Mouse (Mus musculus) hindbrain, embryonic 12.5 days (tissue): ENCODE results near the gene M1ap. TPM values are rescaled to one million over a fixed set of nuclear protein-coding genes. Genes with fewer than 3 reads are reported as not detected.

ENCODE experiments used
- ATAC-seq: fragments of 200-750 bp; cut with Nextera tagmentation; 2 replicates; pipeline ENCODE4 v1.8.0; 2017; ENCODE audit warnings: moderate TSS enrichment; ENCODE audit not compliant: low FRiP score
- H3K27ac ChIP-seq: fragments of 300-500 bp; sonication (generic); 2 replicates; pipeline ENCODE4 v1.5.1; 2016; ENCODE audit warnings: mild to moderate bottlenecking
- H3K27me3 ChIP-seq: fragments of 300-500 bp; sonication (generic); 2 replicates; pipeline ENCODE4 v1.6.1; 2016; ENCODE audit warnings: mild to moderate bottlenecking
- H3K36me3 ChIP-seq: fragments of 300-500 bp; sonication (generic); 2 replicates; pipeline ENCODE4 v1.6.1; 2016; ENCODE audit warnings: mild to moderate bottlenecking
- H3K4me1 ChIP-seq: fragments of 300-500 bp; sonication (generic); 2 replicates; pipeline ENCODE4 v1.6.1; 2016
- H3K4me2 ChIP-seq: fragments of 300-500 bp; sonication (generic); replicated peaks from 2 replicates; pipeline ENCODE4 v1.6.1; 2016; ENCODE audit warnings: mild to moderate bottlenecking
- H3K4me3 ChIP-seq: fragments of 300-500 bp; sonication (generic); 2 replicates; pipeline ENCODE4 v1.5.1; 2016; ENCODE audit warnings: mild to moderate bottlenecking
- H3K9ac ChIP-seq: fragments of 300-500 bp; sonication (generic); 2 replicates; pipeline ENCODE4 v1.6.1; 2016; ENCODE audit warnings: mild to moderate bottlenecking, moderate library complexity
- H3K9me3 ChIP-seq: fragments of 300-500 bp; sonication (generic); replicated peaks from 2 replicates; pipeline ENCODE4 v1.6.1; 2016; ENCODE audit warnings: mild to moderate bottlenecking
- WGBS: fragments of 180-500 bp; shearing (Covaris S2); methylation state at CpG from one replicate; pipeline ENCODE4 v1.1.7; 2016; 5-methylcytosine and 5-hydroxymethylcytosine counted together
- polyA plus RNA-seq: library from polyadenylated mRNA; unstranded; fragments of >200 nt; fragmentation: Nextera tagmentation; extraction: Ambion mirVana; gene quantifications from 2 replicates; pipeline ENCODE4 v1.2.1, GENCODE M21; 2016

Gene M1ap
- polyA plus RNA-seq: 0.20 and 1.1 TPM in 2 replicates

DNA sequence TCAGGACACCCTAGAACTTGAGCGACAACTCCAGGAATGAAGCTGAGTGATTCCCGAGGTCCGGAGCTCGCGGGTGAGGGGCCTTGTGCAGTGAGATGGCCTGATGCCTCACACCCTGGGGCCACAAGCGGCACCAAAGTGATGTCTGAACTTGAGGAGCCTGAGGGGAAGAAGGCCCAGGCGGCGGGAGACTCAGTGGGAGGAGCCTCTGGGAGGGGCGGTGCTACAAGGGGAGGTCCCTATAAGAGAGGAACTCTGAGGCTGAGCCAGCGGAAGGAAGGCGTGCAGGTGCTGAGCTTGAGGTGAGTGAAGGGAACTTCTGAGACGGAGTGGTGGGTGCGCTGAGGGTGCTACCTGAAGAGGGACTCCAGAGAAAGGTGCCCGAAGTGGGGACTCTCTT is at the start of gene M1ap:
TSS of gene M1ap (plus strand) at position 252 of the 400 bp plus-strand sequence.
- no peak for ATAC-seq
- H3K9me3 ChIP-seq: no peaks in the 10 kb centered on the region
- H3K4me3 ChIP-seq: no peak within 1 kb of the TSS
- H3K4me2 ChIP-seq: no peak within 1 kb of the TSS
- 65% methylated on average over 14 of the region's 14 CpGs for WGBS
- H3K4me1 ChIP-seq: no peaks in the 10 kb centered on the region
- no peaks in the 10 kb centered on the region for H3K27me3 ChIP-seq
- H3K36me3 ChIP-seq: no peaks in the 10 kb centered on the region
- H3K27ac ChIP-seq: no peak within 1 kb of the TSS
- no peak within 1 kb of the TSS for H3K9ac ChIP-seq

GRCm38 (mm10) chr6:82897311-82897710 is 49.4 kb upstream of the M1ap start:
- Histone ChIP-seq H3K4me3 (no peak overlapping the region), H3K4me1 (no peaks in the 10 kb centered on the region), H3K9me3 (no peaks in the 10 kb centered on the region), H3K9ac (no peak overlapping the region), H3K4me2 (no peak overlapping the region), H3K36me3 (no peaks in the 10 kb centered on the region), H3K27ac (no peak overlapping the region), H3K27me3 (no peaks in the 10 kb centered on the region)
- 70% methylated on average over 3 of the region's 3 CpGs for WGBS
- no peak for ATAC-seq

- H3K4me2 ChIP-seq: no peak overlapping the region
- WGBS: 90% methylated on average over 4 of the region's 4 CpGs
- no peak for ATAC-seq
- no peak overlapping the region for H3K9ac ChIP-seq
- no peak overlapping the region for H3K4me3 ChIP-seq
- no peak overlapping the region for H3K27ac ChIP-seq
- H3K4me1 ChIP-seq: no peaks in the 10 kb centered on the region
- H3K36me3 ChIP-seq: no peaks in the 10 kb centered on the region
- H3K27me3 ChIP-seq: no peaks in the 10 kb centered on the region
- no peaks in the 10 kb centered on the region for H3K9me3 ChIP-seq
These were observed 48.5 kb upstream of the M1ap start for GRCm38 (mm10) chr6:82898227-82898626.

DNA sequence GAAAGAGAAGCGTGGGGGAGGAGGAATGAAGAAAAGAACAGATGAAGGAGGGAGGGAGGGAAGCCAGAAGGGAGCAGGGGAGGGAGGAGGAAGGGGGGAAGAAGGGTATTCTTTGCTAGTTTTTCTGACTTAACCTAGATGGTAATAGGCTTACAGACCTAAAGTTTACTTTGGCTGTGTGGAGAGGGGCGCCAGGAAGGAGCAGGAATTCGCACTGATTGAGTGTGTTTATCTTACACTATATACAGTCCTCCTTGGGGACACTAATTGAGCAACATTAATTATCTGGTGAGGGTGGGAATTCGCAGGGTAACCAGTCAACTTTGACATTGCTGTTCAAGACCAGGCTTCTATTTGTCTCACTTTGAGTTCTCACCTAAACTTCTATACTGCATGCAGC is 48.0 kb upstream of the M1ap start:
- WGBS: 66% methylated on average over 4 of the region's 4 CpGs

GRCm38 (mm10) chr6:82902559-82902958 is 44.1 kb upstream of the M1ap start:
- Histone ChIP-seq H3K27ac (no peak overlapping the region), H3K4me1 (no peaks in the 10 kb centered on the region), H3K4me2 (no peak overlapping the region), H3K27me3 (no peaks in the 10 kb centered on the region), H3K9me3 (no peaks in the 10 kb centered on the region), H3K36me3 (no peaks in the 10 kb centered on the region), H3K9ac (no peak overlapping the region), H3K4me3 (no peak overlapping the region)
- no peak for ATAC-seq
- 84% methylated on average over 8 of the region's 8 CpGs for WGBS

More for the DNA sequence above, 48.0 kb upstream of the M1ap start:
- ATAC-seq: no peak
- no peaks in the 10 kb centered on the region for H3K36me3 ChIP-seq
- no peak overlapping the region for H3K27ac ChIP-seq
- no peak overlapping the region for H3K4me3 ChIP-seq
- no peak overlapping the region for H3K4me2 ChIP-seq
- no peak overlapping the region for H3K9ac ChIP-seq
- H3K27me3 ChIP-seq: no peaks in the 10 kb centered on the region
- H3K9me3 ChIP-seq: no peaks in the 10 kb centered on the region
- H3K4me1 ChIP-seq: no peaks in the 10 kb centered on the region

- Histone ChIP-seq H3K4me3 (no peak overlapping the region), H3K4me1 (no peaks in the 10 kb centered on the region), H3K27me3 (no peaks in the 10 kb centered on the region), H3K27ac (no peak overlapping the region), H3K9me3 (no peaks in the 10 kb centered on the region), H3K4me2 (no peak overlapping the region), H3K36me3 (no peaks in the 10 kb centered on the region), H3K9ac (no peak overlapping the region)
- no peak for ATAC-seq
- WGBS: 88% methylated on average over 3 of the region's 3 CpGs
These were observed 39.7 kb upstream of the M1ap start for GRCm38 (mm10) chr6:82906985-82907384.

DNA sequence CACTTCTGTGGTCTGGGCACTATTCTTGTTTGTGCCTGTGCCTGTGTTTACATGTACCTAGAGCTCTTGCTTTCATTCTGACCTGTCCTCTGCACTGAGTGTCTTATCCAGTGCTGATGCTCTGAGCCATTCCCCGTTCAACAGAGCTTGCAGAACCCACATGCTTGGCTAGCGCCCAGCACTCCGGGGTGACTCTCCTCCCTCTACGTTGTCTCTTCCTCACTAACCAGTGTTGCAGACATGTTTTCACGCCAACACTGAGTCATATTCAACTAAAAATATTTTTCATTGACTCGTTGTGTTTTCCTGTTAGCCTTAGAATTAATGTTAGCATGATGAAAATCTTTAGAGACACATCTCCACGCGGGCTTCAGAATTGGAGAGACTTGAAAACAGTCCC is 38.7 kb upstream of the M1ap start:
- no peak overlapping the region for H3K27ac ChIP-seq
- 89% methylated on average over 8 of the region's 8 CpGs for whole genome bisulfite sequencing
- H3K4me1 ChIP-seq: no peaks in the 10 kb centered on the region
- no peaks in the 10 kb centered on the region for H3K27me3 ChIP-seq
- no peaks in the 10 kb centered on the region for H3K36me3 ChIP-seq
- no peak for ATAC-seq
- H3K4me2 ChIP-seq: no peak overlapping the region
- no peak overlapping the region for H3K9ac ChIP-seq
- H3K4me3 ChIP-seq: no peak overlapping the region
- H3K9me3 ChIP-seq: no peaks in the 10 kb centered on the region

DNA sequence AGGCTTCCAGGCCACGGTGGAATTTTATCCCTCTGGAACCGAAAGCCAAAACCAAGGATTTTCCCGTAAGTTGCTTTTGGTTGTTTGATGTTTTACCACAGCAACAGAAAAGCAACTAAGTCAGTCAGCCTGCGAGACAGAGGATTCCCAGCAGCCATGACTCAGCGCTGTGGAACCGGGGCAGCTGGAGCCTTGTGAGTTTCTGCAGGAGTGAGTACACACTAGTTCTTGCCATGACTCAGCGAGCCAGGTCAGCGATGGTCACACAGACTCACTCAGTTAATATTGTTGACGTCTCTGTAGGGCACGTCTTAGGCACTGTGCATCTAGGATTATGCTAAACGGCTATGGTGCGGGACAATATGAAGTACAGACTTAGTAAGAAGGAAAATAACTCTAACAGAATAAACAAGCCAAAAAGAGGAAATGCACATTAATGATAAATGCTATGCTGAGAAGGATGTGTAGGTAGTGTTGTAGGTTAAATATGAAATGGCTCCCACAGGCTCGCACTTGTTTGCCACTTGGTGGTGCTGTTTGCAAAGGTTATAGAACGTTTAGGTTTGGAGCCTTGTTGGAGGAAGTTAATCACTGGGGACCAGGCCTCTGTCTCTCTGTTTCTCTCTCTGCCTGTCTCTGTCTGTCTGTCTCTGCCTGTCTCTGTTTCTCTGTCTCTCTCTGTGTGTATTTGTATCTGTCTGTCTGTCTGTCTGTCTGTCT is 37.4 kb upstream of the M1ap start:
- Histone ChIP-seq H3K4me3 (no peak overlapping the region), H3K27me3 (no peaks in the 10 kb centered on the region), H3K9me3 (no peaks in the 10 kb centered on the region), H3K27ac (no peak overlapping the region), H3K4me2 (no peak overlapping the region), H3K4me1 (no peaks in the 10 kb centered on the region), H3K9ac (no peak overlapping the region), H3K36me3 (no peaks in the 10 kb centered on the region)
- 69% methylated on average over 14 of the region's 14 CpGs for WGBS
- no peak for ATAC-seq

DNA sequence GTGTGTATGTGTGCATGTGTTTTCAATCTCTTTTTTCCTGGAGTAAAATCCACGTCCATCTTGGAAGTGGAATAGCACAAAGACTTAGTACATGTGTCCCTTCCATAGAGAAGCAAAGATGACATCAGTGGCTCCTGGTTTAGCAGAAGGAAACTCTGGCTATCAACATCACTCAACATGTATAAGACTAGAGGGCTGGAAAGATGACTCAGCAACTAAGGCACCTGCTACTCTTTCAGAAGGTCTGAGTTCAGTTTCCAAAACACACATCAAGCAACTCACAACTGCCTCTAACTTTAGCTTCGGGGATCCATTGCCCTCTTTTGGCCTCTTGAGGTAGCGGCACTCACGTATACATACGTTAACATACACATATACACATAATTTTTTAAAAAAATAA is 35.4 kb upstream of the M1ap start:
- whole genome bisulfite sequencing: 87% methylated on average over 5 of the region's 5 CpGs
- Histone ChIP-seq H3K36me3 (no peaks in the 10 kb centered on the region), H3K4me2 (no peak overlapping the region), H3K9ac (no peak overlapping the region), H3K4me1 (no peaks in the 10 kb centered on the region), H3K4me3 (no peak overlapping the region), H3K27ac (no peak overlapping the region), H3K9me3 (no peaks in the 10 kb centered on the region), H3K27me3 (no peaks in the 10 kb centered on the region)
- no peak for ATAC-seq

DNA sequence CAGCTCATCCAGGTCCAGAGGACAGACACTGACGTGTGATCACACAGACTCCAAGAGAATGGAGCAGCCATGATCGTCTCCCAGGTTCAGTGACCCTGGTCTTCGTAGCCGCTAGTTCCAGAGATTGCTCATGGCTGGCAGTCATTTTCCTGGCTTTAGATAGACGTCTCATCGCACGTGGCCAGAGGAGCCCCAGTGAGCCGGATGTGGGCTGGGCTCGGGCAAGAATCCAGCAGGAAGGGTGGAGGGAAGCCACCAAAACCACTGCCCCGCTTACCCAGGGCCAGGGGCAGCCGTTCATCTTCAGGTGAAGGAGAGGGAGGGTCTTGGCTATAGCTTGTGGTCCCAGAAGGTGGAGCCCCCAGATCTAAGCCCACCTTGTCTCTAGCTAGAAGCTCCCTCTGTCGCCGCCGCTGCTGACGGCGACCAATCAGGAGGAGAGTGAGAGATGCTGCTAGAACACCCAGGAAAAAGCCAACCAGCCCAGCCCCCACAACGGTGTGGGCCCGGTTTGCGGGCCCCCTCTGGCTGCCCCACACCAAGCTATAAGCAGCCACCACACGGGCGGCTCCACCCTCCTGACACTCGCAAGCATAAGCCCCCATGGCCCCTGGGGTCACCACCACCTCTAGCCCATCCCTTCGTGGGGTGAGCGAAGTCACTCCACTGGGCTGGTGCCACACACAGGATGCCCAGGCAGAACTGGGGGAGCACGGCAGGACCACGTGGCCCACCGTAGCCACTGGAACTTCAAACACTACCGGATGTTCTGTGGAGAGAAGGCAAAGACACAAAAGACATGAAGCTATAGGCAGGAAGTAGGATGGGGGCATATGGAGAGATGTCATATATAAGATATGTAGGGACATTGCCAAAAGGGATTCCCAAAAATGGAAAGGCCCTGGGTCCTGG is 33.1 kb upstream of the M1ap start:
- no peak overlapping the region for H3K4me2 ChIP-seq
- H3K9ac ChIP-seq: no peak overlapping the region
- 83% methylated on average over 28 of the region's 28 CpGs for WGBS
- H3K4me3 ChIP-seq: no peak overlapping the region
- H3K9me3 ChIP-seq: no peaks in the 10 kb centered on the region
- H3K4me1 ChIP-seq: no peaks in the 10 kb centered on the region
- H3K27me3 ChIP-seq: no peaks in the 10 kb centered on the region
- H3K27ac ChIP-seq: no peak overlapping the region
- no peaks in the 10 kb centered on the region for H3K36me3 ChIP-seq
- no peak for ATAC-seq

DNA sequence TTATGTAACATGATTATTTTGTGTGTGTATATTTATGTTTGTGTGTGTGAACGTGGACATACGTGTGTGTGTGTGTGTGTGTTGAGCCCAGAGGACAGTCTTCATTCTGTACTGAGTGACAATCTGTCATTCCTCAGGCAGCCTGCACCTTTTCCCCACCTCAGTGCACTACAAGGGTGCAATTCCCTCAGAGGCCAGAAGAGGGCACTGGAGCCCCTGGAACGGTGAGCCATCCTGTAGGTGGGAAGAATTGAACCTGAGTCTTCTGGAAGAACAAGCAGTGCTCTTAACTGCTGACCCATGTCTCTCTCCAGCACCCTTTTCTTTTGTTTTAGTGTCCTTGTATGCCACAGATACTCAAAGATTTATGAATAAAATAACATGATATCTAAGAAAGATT is 30.8 kb upstream of the M1ap start:
- no peak for ATAC-seq
- WGBS: 20% methylated on average over 3 of the region's 3 CpGs
- Histone ChIP-seq H3K4me1 (no peaks in the 10 kb centered on the region), H3K9ac (no peak overlapping the region), H3K27me3 (no peaks in the 10 kb centered on the region), H3K4me3 (no peak overlapping the region), H3K36me3 (peaks cover 3% of the 10 kb centered on the region; the same call in 1 of the 2 replicates), H3K4me2 (no peak overlapping the region), H3K9me3 (no peaks in the 10 kb centered on the region), H3K27ac (no peak overlapping the region)

DNA sequence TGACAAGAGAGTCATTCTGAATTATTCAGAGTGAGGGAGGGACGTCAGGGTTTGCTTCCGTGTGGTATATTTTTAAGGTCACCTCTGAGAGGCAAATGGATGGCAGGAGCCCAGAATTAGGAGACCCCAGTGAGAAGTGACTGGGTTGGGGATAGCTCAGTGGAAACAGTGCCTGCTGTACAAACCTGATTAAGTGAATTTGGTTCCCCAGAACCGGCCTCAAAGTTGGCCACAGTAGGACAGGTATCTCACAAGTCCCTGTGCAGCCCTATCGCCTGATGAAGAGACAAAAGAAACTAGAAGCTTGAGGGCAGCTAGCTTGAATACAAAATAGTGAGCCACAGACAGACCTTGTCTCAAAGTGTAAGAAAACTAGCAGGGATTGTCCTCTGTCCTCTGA is 30.2 kb upstream of the M1ap start:
- no peaks in the 10 kb centered on the region for H3K4me1 ChIP-seq
- 84% methylated on average over 4 of the region's 4 CpGs for WGBS

More for the DNA sequence above, 30.2 kb upstream of the M1ap start:
- Histone ChIP-seq H3K4me3 (no peak overlapping the region), H3K9me3 (no peaks in the 10 kb centered on the region), H3K27ac (no peak overlapping the region), H3K4me2 (no peak overlapping the region), H3K27me3 (no peaks in the 10 kb centered on the region), H3K36me3 (peaks cover 3% of the 10 kb centered on the region; the same call in 1 of the 2 replicates), H3K9ac (no peak overlapping the region)
- ATAC-seq: no peak
